Mouse (Mus musculus): ENCODE data around the gene Nphp4.

GRCm38 (mm10) chr4:152568006-152568405 is 91.5 kb downstream of the Nphp4 start:
- TF ChIP-seq CTCF (IDR thresholded peaks at IDR 0.05; ENCODE audit: insufficient read depth, low read depth, low read length), result no peak
- TF ChIP-seq POLR2A (IDR thresholded peaks at IDR 0.05; ENCODE audit: insufficient read depth, low read depth, low read length), result no peak
